Mouse (Mus musculus) heart, embryonic 14.5 days (tissue): ENCODE measurements around the gene Kcnip4. TPM values are rescaled to one million over a fixed set of nuclear protein-coding genes. Genes with fewer than 3 reads are reported as not detected.

Source experiments
- ATAC-seq: fragments of 200-750 bp; cut with Nextera tagmentation; 2 replicates; pipeline ENCODE4 v1.8.0; 2017; ENCODE audit warnings: low read depth, moderate TSS enrichment; ENCODE audit not compliant: insufficient number of reproducible peaks, insufficient read depth, low FRiP score
- H3K27ac ChIP-seq, 2 experiments: fragments of 200-500 bp in 1 of 2; fragments of 300-500 bp in 1 of 2; sonication (generic) in 1 of 2; replicated peaks in 1 of 2; 2 replicates each; pipeline ENCODE4 v1.5.1; 2012 to 2014; ENCODE audit warnings: low read depth in 2 of 2, low read length in 2 of 2, control low read depth in 1 of 2, mild to moderate bottlenecking in 1 of 2, mixed read lengths in 1 of 2; ENCODE audit not compliant: control insufficient read depth in 1 of 2, insufficient read depth in 1 of 2
- H3K27me3 ChIP-seq: fragments of 300-500 bp; sonication (generic); 2 replicates; pipeline ENCODE4 v1.6.1; 2014; ENCODE audit warnings: mild to moderate bottlenecking, low read length, control low read depth; ENCODE audit not compliant: control insufficient read depth, insufficient read depth
- H3K36me3 ChIP-seq: fragments of 300-500 bp; sonication (generic); 2 replicates; pipeline ENCODE4 v1.6.1; 2014; ENCODE audit warnings: mild to moderate bottlenecking, control low read depth, low read length, mixed read lengths; ENCODE audit not compliant: control insufficient read depth, insufficient read depth
- H3K4me1 ChIP-seq, 2 experiments: fragments of 200-500 bp in 1 of 2; fragments of 300-500 bp in 1 of 2; sonication (generic) in 1 of 2; 2 replicates each; pipeline ENCODE4 v1.6.1; 2012 to 2014; ENCODE audit warnings: low read length in 2 of 2, control low read depth in 1 of 2, mixed read lengths in 1 of 2; ENCODE audit not compliant: control insufficient read depth in 2 of 2, insufficient read depth in 2 of 2
- H3K4me2 ChIP-seq: fragments of 300-500 bp; sonication (generic); 2 replicates; pipeline ENCODE4 v1.6.1; 2014; ENCODE audit warnings: mild to moderate bottlenecking, low read length
- H3K4me3 ChIP-seq, 2 experiments: fragments of 200-500 bp in 1 of 2; fragments of 300-500 bp in 1 of 2; sonication (generic) in 1 of 2; 2 replicates each; pipeline ENCODE4 v1.5.1; 2012 to 2014; ENCODE audit warnings: low read length in 2 of 2, mild to moderate bottlenecking in 2 of 2, control low read depth in 1 of 2, low read depth in 1 of 2, moderate library complexity in 1 of 2; ENCODE audit not compliant: control insufficient read depth in 1 of 2, insufficient read depth in 1 of 2
- H3K9ac ChIP-seq: fragments of 300-500 bp; sonication (generic); 2 replicates; pipeline ENCODE4 v1.6.1; 2014; ENCODE audit warnings: mild to moderate bottlenecking, low read length
- H3K9me3 ChIP-seq: fragments of 300-500 bp; sonication (generic); 2 replicates; pipeline ENCODE4 v1.6.1; 2016; ENCODE audit warnings: low read length, control low read depth; ENCODE audit not compliant: control insufficient read depth
- WGBS: fragments of 180-500 bp; shearing (Covaris S2); extraction: QIAGEN DNeasy Blood & Tissue Kit; methylation state at CpG from one replicate; pipeline ENCODE4 v1.1.7; 2014; 5-methylcytosine and 5-hydroxymethylcytosine counted together
- polyA plus RNA-seq: library from polyadenylated mRNA; unstranded; fragments of >200 nt; fragmentation: Nextera tagmentation; extraction: Ambion mirVana; gene quantifications from 2 replicates; pipeline ENCODE4 v1.2.1, GENCODE M21; 2014

Kcnip4 gene
- polyA plus RNA-seq, 1 experiment from 2014 or later: 1.2 TPM

DNA sequence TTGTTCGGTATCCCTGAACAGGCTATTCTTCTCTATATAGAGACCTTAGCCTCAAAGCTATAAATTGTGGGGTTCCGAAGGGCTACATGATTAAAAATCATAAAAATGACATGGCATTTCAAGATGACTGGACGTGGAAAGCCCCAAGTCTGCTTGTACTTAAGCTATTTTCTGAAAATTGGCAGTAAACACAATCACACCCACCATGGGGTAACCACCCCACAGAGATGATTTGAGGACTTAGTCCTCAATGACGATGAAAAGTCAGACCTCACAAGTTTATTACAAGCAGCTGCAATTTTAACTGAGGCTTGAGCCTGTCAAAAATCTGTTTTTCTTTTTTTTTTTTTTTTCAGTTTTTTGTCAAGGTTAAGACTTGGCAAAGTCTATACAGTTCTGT is 527.3 kb downstream of the Kcnip4 start:
- no peak for ATAC-seq
- no peaks in the 10 kb centered on the region for H3K36me3 ChIP-seq
- 66% methylated on average over 4 of the region's 4 CpGs for WGBS
- no peak overlapping the region for H3K4me2 ChIP-seq
- no peak overlapping the region for H3K4me3 ChIP-seq
- no peak overlapping the region for H3K27ac ChIP-seq
- H3K9me3 ChIP-seq: no peaks in the 10 kb centered on the region
- H3K27me3 ChIP-seq: no peaks in the 10 kb centered on the region
- H3K4me1 ChIP-seq: no peaks in the 10 kb centered on the region
- H3K9ac ChIP-seq: no peak overlapping the region

DNA sequence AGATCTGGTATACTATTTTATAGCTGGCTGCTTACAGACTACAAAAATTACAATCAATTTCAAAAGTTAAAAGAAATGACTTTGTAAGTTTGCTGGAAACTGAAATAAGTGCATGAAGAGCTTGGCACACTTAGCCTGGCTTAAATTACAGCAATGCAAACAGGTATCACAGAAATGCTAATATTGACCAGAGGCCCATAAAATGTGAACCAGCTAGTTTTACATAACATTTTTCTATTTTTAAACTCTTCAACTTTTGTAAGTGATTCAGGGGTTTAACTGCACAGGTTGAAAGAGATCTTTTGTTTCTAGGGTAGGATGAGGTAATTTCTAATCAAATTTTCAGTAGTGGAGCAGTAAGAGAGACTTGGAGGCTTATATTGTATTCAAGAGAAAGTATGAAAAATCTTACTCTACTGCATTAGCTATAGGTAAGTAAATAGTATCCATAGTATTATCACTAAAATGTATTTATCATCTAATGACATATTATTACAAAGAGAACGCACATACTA is 535.5 kb downstream of the Kcnip4 start:
- Histone ChIP-seq H3K27me3 (no peaks in the 10 kb centered on the region), H3K4me2 (no peak overlapping the region)
- 88% methylated on average over 1 of the region's 1 CpGs for whole genome bisulfite sequencing

DNA sequence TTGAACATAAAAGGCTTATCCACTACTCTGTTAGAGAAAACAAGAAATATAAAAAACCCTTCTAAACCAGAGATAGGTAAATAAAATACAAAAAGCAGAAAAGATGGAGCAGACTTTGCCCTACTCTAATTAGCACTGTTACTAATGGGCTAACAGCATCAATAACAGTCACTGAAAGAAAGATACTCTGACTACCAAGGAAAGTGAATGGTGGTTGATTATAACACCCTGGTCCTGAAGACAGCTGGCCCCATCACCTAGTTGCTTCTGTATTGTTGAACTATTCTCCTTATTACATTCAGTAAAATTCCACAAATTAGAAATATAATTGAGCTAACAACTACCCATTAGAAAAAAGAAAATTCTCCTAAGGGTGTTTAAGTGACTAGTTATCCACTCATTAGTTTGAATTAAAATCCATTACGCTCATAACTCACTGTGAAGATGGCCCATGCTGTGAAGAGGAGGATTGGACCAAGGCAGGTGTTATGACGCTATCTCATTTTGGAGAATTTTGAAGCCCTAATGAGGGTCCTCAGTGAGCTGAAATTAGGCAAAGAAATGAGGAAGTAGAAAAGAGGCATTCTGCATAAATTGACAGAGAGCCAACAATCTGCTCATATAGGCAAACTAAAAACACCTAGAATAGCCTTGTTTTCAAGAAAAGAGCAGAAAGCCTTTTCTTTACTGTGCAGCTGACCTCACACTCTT is 582.2 kb downstream of the Kcnip4 start:
- Histone ChIP-seq H3K4me3 (no peak overlapping the region), H3K4me1 (no peaks in the 10 kb centered on the region), H3K9ac (no peak overlapping the region), H3K27me3 (no peaks in the 10 kb centered on the region), H3K27ac (no peak overlapping the region), H3K9me3 (no peaks in the 10 kb centered on the region), H3K4me2 (no peak overlapping the region), H3K36me3 (no peaks in the 10 kb centered on the region)
- WGBS: 82% methylated on average over 2 of the region's 2 CpGs
- no peak for ATAC-seq

More for the DNA sequence above, 535.5 kb downstream of the Kcnip4 start:
- no peak overlapping the region for H3K27ac ChIP-seq
- no peaks in the 10 kb centered on the region for H3K36me3 ChIP-seq
- H3K9ac ChIP-seq: no peak overlapping the region
- H3K4me3 ChIP-seq: no peak overlapping the region
- H3K9me3 ChIP-seq: no peaks in the 10 kb centered on the region
- ATAC-seq: no peak
- H3K4me1 ChIP-seq: no peaks in the 10 kb centered on the region

DNA sequence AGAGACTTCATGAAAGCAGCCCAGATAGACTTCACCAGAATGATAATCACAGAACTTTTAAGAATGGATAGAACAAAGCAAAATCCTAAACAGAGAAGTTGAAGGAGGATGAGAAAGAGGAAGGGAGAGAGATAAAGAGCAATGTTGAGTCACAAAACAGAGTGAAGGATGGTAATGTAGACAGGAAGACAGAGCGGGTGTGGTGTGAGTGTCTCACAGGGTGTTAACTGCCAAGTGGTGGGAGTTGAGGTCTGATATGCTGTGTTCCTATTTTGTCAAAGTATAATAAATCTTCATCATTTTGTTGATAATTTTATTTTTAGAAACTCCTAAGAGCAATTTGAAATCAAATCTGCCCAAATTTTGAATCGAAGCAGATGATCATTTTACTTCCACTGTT is 592.8 kb downstream of the Kcnip4 start:
- Histone ChIP-seq H3K27me3 (no peaks in the 10 kb centered on the region), H3K4me2 (no peak overlapping the region), H3K27ac (no peak overlapping the region), H3K9ac (no peak overlapping the region), H3K36me3 (no peaks in the 10 kb centered on the region), H3K4me3 (no peak overlapping the region), H3K4me1 (no peaks in the 10 kb centered on the region), H3K9me3 (no peaks in the 10 kb centered on the region)
- ATAC-seq: no peak
- 66% methylated on average over 2 of the region's 2 CpGs for WGBS

DNA sequence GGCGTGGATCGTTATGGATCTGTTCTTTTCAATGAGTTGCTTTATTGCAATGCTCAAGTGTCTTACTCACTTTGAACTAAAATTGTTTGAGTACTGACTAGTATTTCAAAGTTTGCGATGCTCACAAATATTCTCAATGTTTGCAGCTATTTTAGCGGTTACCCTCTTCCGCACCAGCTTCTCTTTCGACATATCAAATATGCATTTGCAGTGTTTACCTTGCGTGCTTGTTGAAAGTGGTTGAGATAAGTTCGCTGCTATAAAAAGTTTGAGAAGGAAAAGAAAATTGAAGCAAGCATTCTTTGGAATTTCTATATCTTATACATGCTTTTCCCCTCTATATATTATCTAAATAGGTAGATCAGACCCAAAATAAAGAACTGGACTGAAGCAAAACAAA is 634.5 kb downstream of the Kcnip4 start:
- Histone ChIP-seq H3K4me3 (peak overlapping the region in 1 of 2 experiments; percentile 29; a peak in 2 of 4 replicates), H3K27me3 (no peaks in the 10 kb centered on the region), H3K9ac (no peak overlapping the region), H3K27ac (no peak overlapping the region), H3K36me3 (no peaks in the 10 kb centered on the region), H3K4me2 (peak overlapping the region; percentile 59), H3K9me3 (no peaks in the 10 kb centered on the region), H3K4me1 (peaks cover 0 to 2% of the 10 kb centered on the region in 2 experiments; a peak in 1 of 4 replicates)
- 64% methylated on average over 8 of the region's 8 CpGs for WGBS
- ATAC-seq: no peak

DNA sequence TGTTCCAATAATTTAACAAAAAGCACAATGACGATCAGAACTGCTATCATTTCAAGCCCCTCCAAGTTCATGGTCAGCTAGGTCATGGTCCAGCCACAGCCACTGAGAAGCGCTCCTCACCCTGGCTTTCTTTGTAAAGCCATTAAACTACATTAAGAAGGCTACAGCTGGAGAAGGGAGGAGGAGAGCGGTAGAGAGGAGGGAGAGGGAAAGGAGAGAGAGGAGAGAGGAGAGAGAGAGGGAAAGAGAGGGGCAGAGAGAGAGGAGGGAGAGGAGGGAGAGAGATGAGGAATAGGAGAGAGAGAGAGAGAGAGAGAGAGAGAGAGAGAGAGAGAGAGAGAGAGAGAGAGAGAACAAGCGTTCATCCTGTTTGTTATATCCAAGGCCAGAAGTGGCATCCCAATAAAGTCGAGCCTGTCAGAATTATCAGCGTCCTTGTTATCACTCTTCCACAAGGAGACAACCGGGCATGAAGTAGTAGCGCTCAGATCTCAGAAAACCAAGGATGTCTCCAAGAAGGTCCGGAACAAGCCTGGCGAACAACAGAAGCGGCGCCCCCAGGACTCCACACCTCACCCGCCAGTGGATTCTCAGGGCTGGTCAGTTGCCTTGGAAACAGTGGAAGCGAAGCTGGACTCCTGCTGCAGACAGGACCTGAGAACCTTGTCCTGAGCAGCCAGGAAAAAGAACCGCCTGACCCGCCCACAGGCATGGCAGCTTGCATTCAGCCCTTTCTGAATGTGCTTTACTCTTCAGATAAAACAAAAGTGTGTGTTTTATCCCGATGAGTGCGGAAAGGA is 635.1 kb downstream of the Kcnip4 start:
- H3K27ac ChIP-seq: no peak overlapping the region
- no peak overlapping the region for H3K9ac ChIP-seq
- no peak for ATAC-seq

DNA sequence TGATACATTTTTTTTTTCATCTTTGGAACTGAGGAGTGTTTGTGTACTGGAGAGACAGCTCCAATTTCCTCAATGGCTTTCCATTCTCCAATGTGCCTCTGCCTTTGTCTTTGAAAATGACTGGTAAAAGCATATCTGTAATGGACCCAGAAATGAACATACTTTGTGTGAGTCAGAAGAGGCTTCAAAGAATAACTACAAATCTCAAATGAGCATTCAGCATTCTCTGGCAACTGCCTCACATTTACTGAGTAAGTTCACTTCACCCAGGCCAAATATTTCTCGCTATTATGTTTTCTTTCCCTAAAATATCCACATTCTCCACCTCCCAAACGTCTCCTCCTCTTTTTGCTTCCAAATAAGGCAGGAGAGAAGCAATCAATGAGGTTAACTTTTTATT is 646.6 kb downstream of the Kcnip4 start:
- Histone ChIP-seq H3K9ac (no peak overlapping the region), H3K9me3 (no peaks in the 10 kb centered on the region), H3K4me2 (no peak overlapping the region), H3K4me1 (no peaks in the 10 kb centered on the region), H3K4me3 (no peak overlapping the region), H3K36me3 (no peaks in the 10 kb centered on the region), H3K27ac (no peak overlapping the region), H3K27me3 (no peaks in the 10 kb centered on the region)
- WGBS: 55% methylated on average over 2 of the region's 2 CpGs
- ATAC-seq: no peak

More for the DNA sequence above, 635.1 kb downstream of the Kcnip4 start:
- Histone ChIP-seq H3K9me3 (no peaks in the 10 kb centered on the region), H3K4me3 (peak overlapping the region; percentile 29 to 30; a peak in 3 of 4 replicates), H3K4me1 (peaks cover 0 to 2% of the 10 kb centered on the region in 2 experiments; a peak in 1 of 4 replicates), H3K27me3 (no peaks in the 10 kb centered on the region), H3K36me3 (no peaks in the 10 kb centered on the region), H3K4me2 (peak overlapping the region; percentile 59)
- 11% methylated on average over 18 of the region's 18 CpGs for WGBS
